Mouse (Mus musculus): ENCODE data around the gene Actr2.

GRCm38 (mm10) chr11:20035972-20036371, 76.7 kb downstream of the Actr2 start:
- TF ChIP-seq CTCF (IDR thresholded peaks at IDR 0.05; ENCODE audit: control insufficient read depth, insufficient read depth, insufficient read length) (no peak), MYOG (IDR thresholded peaks at IDR 0.05; ENCODE audit: control insufficient read depth, extremely low read depth, insufficient read length) (no peak)
